Mouse (Mus musculus) stomach, postnatal 0 days (tissue): ENCODE results near the gene Scaper. TPM values are rescaled to one million over a fixed set of nuclear protein-coding genes. Genes with fewer than 3 reads are reported as not detected.

Experiments used
- ATAC-seq: fragments of 200-750 bp; cut with Nextera tagmentation; 2 replicates; pipeline ENCODE4 v1.8.0; 2017; ENCODE audit not compliant: low FRiP score, low TSS enrichment
- DNase-seq: peaks from one replicate; pipeline ENCODE4 v3.0.0-alpha.2; 2016; ENCODE audit warnings: low spot score
- H3K27ac ChIP-seq: fragments of 300-500 bp; sonication (generic); replicated peaks from 2 replicates; pipeline ENCODE4 v1.5.1; 2014; ENCODE audit warnings: mild to moderate bottlenecking, control low read depth
- H3K27me3 ChIP-seq: fragments of 300-500 bp; sonication (generic); 2 replicates; pipeline ENCODE4 v1.6.1; 2014; ENCODE audit warnings: low read length; ENCODE audit not compliant: control insufficient read depth, insufficient read depth
- H3K36me3 ChIP-seq: fragments of 300-500 bp; sonication (generic); 2 replicates; pipeline ENCODE4 v1.6.1; 2014; ENCODE audit warnings: low read length, mixed read lengths; ENCODE audit not compliant: control insufficient read depth, insufficient read depth
- H3K4me1 ChIP-seq: fragments of 300-500 bp; sonication (generic); replicated peaks from 2 replicates; pipeline ENCODE4 v1.6.1; 2014; ENCODE audit warnings: antibody characterized with exemption; ENCODE audit not compliant: control insufficient read depth, insufficient read depth
- H3K4me2 ChIP-seq: fragments of 300-500 bp; sonication (generic); replicated peaks from 2 replicates; pipeline ENCODE4 v1.6.1; 2014; ENCODE audit warnings: low read depth, mild to moderate bottlenecking, control low read depth, moderate library complexity
- H3K4me3 ChIP-seq: fragments of 300-500 bp; sonication (generic); 2 replicates; pipeline ENCODE4 v1.5.1; 2014; ENCODE audit warnings: low read depth, low read length, control low read depth
- H3K9ac ChIP-seq: fragments of 300-500 bp; sonication (generic); 2 replicates; pipeline ENCODE4 v1.6.1; 2014; ENCODE audit warnings: mild to moderate bottlenecking, low read length, control low read depth, mixed read lengths
- H3K9me3 ChIP-seq: fragments of 300-500 bp; sonication (generic); 2 replicates; pipeline ENCODE4 v1.6.1; 2016; ENCODE audit warnings: low read length; ENCODE audit not compliant: control insufficient read depth
- CTCF ChIP-seq: IDR thresholded peaks from 2 replicates; pipeline ENCODE4 v1.5.1; 2016; ENCODE audit warnings: antibody characterized with exemption, low read depth, mild to moderate bottlenecking, moderate library complexity
- EP300 ChIP-seq: optimal IDR thresholded peaks from 2 replicates; pipeline ENCODE3; 2016; ENCODE audit warnings: antibody characterized with exemption
- WGBS: fragments of 180-500 bp; shearing (Covaris S2); extraction: QIAGEN DNeasy Blood & Tissue Kit; methylation state at CpG from one replicate; pipeline ENCODE4 v1.1.7; 2014; 5-methylcytosine and 5-hydroxymethylcytosine counted together
- polyA plus RNA-seq: library from polyadenylated mRNA; unstranded; fragments of >200 nt; fragmentation: Nextera tagmentation; extraction: Ambion mirVana; gene quantifications from 2 replicates; pipeline ENCODE4 v1.2.1, GENCODE M21; 2015

Gene Scaper
- polyA plus RNA-seq, 1 experiment from 2014 or later: 5.9 TPM

DNA sequence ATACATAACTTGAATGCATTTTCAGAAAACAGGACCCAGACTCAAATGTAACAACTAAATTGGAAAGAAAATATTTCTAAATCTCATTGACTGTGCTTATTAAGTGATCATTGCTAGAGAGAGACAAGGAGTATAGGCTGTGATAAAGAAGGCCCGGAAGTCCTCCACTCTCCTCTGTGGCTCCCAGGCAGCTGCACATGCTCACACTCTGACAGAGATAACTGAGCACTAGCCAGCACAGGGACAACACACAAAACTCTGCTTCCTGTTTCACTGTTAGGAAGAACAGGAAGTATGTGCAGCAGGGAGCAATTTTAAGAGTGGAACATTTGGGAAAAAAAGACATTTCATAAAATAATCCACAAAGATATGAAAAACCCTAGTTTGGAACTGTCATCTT lies 382.9 kb downstream of the Scaper start:
- H3K4me1 ChIP-seq: no peaks in the 10 kb centered on the region
- no peaks in the 10 kb centered on the region for H3K9me3 ChIP-seq
- no peak overlapping the region for H3K4me3 ChIP-seq
- no peaks in the 10 kb centered on the region for H3K36me3 ChIP-seq
- no peak for ATAC-seq
- H3K4me2 ChIP-seq: no peak overlapping the region
- no peak for DNase-seq
- WGBS: 44% methylated on average over 1 of the region's 1 CpGs
- TF ChIP-seq EP300 (no peak), CTCF (no peak)
- H3K27me3 ChIP-seq: no peaks in the 10 kb centered on the region
- H3K27ac ChIP-seq: no peak overlapping the region
- no peak overlapping the region for H3K9ac ChIP-seq

DNA sequence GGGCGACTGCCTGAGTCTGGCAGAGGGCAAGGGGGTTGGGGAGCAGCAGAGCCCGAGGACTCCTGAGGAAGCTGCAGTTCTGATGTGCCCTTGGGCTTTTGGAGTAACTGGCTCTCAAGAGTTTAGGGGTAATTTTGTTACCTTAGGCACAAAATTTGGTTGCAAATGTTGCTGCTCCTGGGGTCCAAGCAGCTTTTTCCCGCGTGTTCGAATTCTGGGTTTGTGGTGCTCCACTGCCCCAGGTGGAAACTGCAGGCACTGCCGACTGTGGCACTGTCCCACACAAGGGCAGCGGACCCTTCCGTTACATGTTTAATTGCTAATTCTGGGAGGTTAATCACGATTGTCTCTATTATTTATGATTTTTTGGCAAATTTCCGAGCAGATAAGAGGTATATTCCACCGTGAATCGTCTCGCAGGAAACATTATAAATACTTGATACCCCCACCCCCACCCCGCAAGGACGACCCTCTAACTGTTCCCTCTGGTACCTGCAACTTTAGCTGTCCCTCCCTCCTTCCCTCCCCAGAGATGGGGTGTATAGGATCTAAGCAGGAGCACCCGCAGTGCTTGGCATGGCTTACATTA lies 388.5 kb downstream of the Scaper start:
- no peak for ATAC-seq
- Histone ChIP-seq H3K4me3 (no peak overlapping the region), H3K9ac (no peak overlapping the region), H3K9me3 (no peaks in the 10 kb centered on the region), H3K4me2 (peak overlapping the region; percentile 42; the same call in 1 of the 2 replicates), H3K4me1 (peaks cover 3% of the 10 kb centered on the region; the same call in 1 of the 2 replicates), H3K27ac (no peak overlapping the region), H3K27me3 (no peaks in the 10 kb centered on the region; the same call in 1 of the 2 replicates), H3K36me3 (no peaks in the 10 kb centered on the region)
- 28% methylated on average over 16 of the region's 16 CpGs for WGBS
- TF ChIP-seq CTCF (peak; percentile 65), EP300 (no peak)
- no peak for DNase-seq

DNA sequence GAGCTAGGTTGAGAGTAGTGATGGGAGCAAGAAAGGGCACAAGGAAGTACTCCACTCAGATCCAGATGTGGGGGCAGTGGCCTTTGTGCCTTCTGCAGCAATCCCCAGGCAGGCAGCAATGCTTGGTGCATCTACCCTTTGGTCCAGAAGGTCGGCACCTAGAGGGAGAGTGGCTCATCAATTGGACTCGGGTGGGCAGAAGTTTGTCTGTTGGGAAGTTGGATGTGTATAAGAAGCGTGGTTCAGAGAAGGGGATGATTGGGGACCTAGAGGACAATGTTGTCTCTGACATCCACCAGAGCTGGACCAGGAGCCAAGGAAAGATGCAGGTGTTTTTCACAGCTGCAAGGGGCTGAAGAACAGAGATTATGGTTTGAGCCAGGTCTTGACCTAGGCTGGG lies 389.0 kb downstream of the Scaper start:
- ATAC-seq: no peak
- no peak overlapping the region for H3K9ac ChIP-seq
- H3K9me3 ChIP-seq: no peaks in the 10 kb centered on the region
- H3K4me1 ChIP-seq: peaks cover 3% of the 10 kb centered on the region; the same call in 1 of the 2 replicates
- no peak overlapping the region for H3K27ac ChIP-seq
- no peak for DNase-seq
- 56% methylated on average over 3 of the region's 3 CpGs for WGBS
- H3K4me3 ChIP-seq: no peak overlapping the region
- H3K36me3 ChIP-seq: no peaks in the 10 kb centered on the region
- TF ChIP-seq CTCF (no peak), EP300 (no peak)
- H3K4me2 ChIP-seq: peak overlapping the region; percentile 42; the same call in 1 of the 2 replicates
- no peaks in the 10 kb centered on the region; the same call in 1 of the 2 replicates for H3K27me3 ChIP-seq

DNA sequence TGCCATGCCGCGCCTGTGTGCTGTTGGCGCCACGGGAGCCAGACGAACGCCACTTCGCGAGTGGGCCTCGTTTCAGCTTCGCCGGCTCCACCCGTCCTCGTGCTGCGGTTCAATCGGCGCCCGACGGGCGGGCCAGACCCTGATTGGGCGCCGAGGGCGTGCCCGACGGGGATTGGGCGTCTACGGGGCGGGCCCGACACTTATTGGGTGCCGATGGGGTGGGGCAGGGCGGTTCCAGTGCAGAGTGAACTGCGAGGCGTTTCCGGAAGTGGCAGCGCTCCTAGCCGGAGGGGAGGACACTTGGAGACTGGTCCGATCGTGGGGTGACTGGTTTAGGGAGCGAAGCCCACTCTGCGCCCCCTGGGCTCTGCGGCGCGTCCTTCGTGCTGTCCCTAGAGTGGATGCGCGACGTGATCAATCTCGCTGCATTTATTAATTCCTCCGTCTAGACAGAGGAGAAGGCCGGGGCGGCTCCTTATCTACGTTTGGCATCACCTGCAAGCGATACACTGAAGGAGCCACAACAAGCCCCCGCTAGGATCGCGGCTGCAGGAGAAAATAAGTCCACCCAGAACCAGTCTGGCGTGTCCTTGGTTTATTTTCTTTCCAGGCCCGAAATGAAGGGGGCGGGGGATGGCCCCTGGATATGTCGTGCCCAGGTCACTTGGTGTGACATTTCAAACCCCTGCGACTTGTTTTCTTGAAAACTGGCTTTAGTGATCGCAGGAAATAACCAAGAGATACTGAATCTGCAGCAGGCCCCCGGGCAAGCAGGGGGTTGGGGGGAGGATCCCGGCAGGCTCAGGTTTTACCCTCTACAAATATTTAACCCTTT lies 391.5 kb downstream of the Scaper start:
- Histone ChIP-seq H3K27ac (no peak overlapping the region), H3K27me3 (no peaks in the 10 kb centered on the region; the same call in 1 of the 2 replicates), H3K36me3 (no peaks in the 10 kb centered on the region), H3K9ac (no peak overlapping the region), H3K9me3 (no peaks in the 10 kb centered on the region), H3K4me2 (peak overlapping the region; percentile 31), H3K4me3 (peak overlapping the region; percentile 27; the same call in 1 of the 2 replicates), H3K4me1 (peaks cover 3% of the 10 kb centered on the region; the same call in 1 of the 2 replicates)
- WGBS: 23% methylated on average over 63 of the region's 63 CpGs
- TF ChIP-seq EP300: no peak
- peak; percentile 82 for DNase-seq
- ATAC-seq: peak; percentile 87

DNA sequence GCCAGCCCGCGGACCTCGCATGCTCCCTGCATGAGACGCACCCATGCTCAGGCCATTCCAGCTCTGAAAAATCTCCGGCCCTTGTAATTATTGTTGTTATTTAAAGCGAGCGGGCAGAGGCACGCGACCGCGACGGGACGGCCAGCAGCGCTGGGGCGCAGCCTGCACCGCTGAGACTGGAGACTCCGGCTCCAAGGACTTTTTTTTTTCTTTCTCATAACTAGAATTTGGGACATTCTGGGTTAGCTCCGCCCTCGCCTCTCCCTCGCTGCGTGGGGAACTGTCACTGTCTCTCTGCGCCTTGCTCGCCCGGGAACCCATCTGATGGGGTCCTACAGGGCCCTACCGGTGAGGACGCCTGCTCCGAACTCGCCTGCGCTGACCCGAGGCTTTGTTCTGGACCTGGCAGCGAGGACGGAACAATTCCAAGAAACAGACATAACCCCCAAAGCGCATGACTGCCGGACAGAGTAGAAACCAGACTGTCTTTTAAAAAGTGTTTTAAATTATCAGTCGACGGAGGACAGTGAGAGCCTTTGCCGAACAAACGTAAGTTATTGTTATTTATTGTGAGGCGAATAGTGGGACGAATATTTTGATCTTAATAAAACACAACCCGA lies 392.3 kb downstream of the Scaper start:
- Histone ChIP-seq H3K4me3 (peak overlapping the region; percentile 27), H3K9me3 (no peaks in the 10 kb centered on the region), H3K4me2 (peak overlapping the region; percentile 74), H3K4me1 (peaks cover 3% of the 10 kb centered on the region; the same call in 1 of the 2 replicates), H3K36me3 (no peaks in the 10 kb centered on the region), H3K27ac (no peak overlapping the region), H3K9ac (no peak overlapping the region), H3K27me3 (no peaks in the 10 kb centered on the region; the same call in 1 of the 2 replicates)
- no peak for ATAC-seq
- no peak for DNase-seq
- WGBS: 34% methylated on average over 41 of the region's 41 CpGs
- TF ChIP-seq EP300 (no peak), CTCF (no peak)
